Mouse (Mus musculus): ENCODE measurements around the gene Hsdl2. TPM values are rescaled to one million over a fixed set of nuclear protein-coding genes. Genes with fewer than 3 reads are reported as not detected.
A peak's percentile ranks its signal among the peaks of the same experiment; 100 is the strongest.
"Not testable (repeated sequence)": the region's sequence is repeated elsewhere in the genome, so short reads cannot be mapped to it uniquely, and the experiment has no call there.

The Hsdl2 gene
- total RNA-seq, 2 experiments from 2014 or later: 48.3 to 51.6 TPM

DNA sequence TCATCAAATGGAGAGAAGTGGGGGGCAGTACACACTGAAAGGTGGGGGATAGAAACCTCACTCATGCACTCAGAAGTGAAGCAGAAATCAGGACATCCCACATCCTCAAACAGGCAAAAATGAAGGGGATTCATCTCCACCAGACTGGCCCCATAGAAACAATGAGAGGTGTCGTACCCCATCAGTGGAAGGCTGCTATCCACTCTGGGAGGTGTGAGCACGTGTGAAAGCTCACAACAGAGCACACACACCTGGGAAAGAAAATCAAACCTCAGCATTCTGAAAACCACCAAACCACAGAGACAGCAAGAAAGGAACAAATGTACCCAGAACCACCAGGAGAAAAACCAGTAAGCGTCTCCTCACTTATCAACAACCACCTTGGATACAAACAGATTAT, 17.2 kb upstream of the Hsdl2 start:
- no peak for DNase-seq

GRCm38 (mm10) chr4:59565571-59566188, 15.7 kb upstream of the Hsdl2 start:
- DNase-seq: no peak

DNA sequence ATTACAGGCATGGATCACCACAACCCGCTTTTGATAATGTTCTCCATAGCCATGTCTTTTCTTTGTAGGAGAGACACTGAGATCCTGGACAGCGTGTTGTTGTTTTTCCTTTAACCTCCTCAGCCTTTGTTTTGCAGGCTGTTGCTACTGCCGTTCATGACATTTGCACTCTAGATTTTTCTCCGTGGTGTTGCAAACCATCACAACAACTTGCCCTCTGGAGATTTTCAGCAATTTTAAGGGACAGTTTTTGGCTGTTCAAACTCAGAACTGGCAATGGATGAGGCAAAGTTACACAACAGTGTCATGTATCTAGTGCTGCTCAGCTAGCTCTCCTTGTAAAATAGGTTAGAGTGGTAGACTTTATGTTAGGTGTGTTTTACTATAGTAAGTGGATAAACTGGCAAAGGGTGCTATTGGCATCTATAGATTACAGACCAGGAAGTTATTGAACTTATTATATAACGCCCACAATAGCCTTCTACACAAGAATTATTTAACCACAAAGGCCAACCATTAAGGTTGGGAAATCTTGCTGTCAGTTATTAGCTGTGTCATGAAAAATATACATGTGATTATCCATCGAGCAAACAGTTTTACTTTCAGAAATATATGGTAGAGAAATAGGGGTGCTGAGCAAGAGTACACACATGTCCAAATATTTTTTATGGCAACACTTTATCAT, 13.6 kb upstream of the Hsdl2 start:
- DNase-seq: no peak

GRCm38 (mm10) chr4:59569538-59569937, 11.8 kb upstream of the Hsdl2 start:
- peak; percentile 62 for DNase-seq

- DNase-seq: not testable (repeated sequence)
Measured at GRCm38 (mm10) chr4:59570519-59570918, 10.8 kb upstream of the Hsdl2 start.

- DNase-seq: no peak
Measured at GRCm38 (mm10) chr4:59572521-59573118, 8.7 kb upstream of the Hsdl2 start.

DNA sequence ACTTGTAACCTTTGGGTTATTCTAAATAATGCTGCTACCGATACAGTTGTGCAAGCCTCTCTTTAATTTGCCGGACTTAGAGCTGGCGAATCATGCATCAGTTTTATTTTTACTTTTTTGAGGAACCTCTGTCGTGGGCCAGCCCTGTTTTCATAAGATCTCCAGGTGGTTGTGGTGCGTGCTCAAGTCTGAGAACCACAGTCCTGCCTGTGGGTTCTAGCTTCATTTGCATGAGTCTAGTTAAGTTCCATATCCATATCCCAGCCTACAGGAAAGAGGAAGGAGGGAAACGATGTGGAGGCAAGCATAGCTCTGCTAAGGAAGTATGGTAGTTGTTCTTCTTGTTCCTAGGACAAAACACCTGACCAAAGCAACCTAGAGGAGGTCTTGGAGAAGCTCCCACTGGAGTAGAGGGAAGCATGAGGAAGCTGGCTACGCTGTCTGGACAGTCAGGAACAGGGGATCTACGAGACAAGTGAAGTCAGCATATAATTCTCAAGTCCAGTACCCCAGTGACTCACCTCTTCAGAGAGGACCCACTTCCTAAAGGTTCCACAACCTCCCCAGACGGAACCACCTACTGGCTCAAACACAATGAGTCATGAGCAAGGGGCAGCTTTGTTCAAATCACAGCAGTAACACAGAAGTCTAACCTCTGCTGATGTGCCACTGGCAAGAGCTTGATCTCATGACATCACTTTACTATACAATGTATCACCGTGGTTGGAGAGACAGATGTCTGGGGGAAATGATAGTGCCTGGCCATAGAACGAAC, 6.0 kb upstream of the Hsdl2 start:
- no peak for DNase-seq

- DNase-seq: no peak
Measured at GRCm38 (mm10) chr4:59580495-59581281, 675 bp upstream of the Hsdl2 start.

DNA sequence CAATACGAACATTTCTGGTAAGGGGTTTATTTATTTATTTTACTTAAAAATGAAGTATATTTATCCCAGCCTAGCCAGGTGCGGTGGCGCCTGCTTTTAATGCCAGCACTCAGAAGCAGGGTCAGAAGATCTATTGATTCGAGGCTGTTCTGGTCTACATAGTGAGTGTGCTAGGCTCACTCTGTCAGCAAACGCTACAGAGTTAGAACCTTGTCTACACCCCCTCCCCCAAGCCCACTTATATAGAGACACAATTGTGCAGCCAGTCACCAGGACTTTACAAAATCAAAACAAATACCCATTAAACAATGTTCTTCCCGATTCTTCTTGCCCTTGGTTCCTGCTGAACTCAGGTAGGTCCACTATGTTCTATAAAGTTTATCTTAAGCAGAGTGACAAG, 823 bp downstream of the Hsdl2 start:
- no peak for DNase-seq

DNA sequence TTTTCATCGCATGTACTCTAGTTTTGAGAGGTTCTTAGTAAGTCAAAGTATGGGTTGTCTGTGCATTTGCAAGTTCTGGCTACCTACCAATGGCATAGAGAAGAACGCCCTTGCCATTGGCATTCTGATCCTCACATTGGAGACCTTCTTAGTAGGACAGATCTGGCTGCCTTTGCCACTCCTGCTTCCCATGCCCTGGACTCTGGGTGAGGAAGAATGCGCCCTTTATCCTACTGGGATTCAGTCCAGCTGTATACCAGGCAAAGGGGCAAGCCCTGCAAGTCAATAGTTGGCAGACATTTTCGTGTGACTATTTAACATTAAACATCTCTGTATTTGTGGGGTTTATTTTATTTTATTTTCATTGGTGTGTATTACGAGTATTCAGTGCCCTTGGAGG, 3.7 kb downstream of the Hsdl2 start:
- no peak for DNase-seq

- DNase-seq: no peak
Measured at GRCm38 (mm10) chr4:59587215-59587871, 6.0 kb downstream of the Hsdl2 start.

- DNase-seq: no peak
Measured at GRCm38 (mm10) chr4:59587872-59588226, 6.5 kb downstream of the Hsdl2 start.

DNA sequence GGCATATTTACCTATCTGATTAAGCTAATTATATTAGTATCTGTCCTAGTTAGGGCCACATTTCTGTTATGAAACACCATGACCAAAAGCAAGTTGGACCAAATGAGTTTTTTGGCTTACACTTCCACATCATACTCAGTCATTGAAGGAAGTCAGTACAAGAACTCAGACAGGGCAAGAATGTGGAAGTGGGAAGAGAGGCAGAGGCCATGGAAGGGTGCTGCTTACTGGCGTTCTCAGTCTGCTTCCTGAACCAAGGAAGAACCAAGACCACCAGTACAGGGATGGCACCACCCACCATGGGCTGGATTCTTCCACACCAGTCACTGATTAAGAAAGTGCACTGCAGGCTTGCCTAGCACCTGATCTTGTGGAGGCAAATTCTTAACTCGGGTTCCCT, 13.3 kb downstream of the Hsdl2 start:
- no peak for DNase-seq

GRCm38 (mm10) chr4:59596556-59596955, 15.2 kb downstream of the Hsdl2 start:
- DNase-seq: no peak

GRCm38 (mm10) chr4:59602704-59603103, 21.3 kb downstream of the Hsdl2 start:
- DNase-seq: no peak

DNA sequence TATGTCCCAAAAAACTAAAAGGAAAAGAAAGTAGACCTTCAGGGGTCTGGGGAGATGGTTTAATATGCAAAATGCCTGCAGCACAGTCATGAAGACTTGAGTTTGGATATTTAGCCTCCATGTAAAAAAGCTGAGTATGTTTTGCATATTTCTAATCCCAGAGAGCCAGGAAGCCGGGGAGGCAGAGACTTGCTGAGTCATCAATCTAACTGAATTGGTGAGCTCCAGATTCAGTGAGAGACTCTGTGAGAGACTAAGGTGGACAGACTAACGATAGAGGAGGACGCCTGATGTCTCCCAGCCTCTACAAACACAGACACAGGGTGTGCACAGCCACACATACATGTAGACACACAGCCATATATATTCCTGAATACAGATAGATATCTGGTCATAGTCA, 23.5 kb downstream of the Hsdl2 start:
- no peak for DNase-seq

DNA sequence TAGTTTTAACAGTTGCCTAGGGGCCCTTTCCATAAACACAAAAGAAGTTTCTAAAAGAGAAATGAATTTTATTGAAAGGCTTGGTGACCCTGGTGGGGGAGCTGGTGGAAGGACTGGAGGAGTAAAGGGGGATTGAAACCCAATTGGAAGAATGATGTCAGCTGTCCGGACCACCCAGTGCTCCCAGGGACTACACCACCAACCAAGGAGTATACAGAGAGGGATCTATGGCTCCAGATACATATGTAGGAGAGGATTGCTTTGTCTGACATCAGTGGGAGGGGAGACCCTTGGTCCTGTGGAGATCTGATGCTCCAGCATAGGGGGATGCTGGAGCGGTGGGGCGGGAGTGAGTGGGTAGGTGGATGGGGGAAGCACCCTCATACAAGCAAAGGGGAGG, 24.1 kb downstream of the Hsdl2 start:
- DNase-seq: no peak

DNA sequence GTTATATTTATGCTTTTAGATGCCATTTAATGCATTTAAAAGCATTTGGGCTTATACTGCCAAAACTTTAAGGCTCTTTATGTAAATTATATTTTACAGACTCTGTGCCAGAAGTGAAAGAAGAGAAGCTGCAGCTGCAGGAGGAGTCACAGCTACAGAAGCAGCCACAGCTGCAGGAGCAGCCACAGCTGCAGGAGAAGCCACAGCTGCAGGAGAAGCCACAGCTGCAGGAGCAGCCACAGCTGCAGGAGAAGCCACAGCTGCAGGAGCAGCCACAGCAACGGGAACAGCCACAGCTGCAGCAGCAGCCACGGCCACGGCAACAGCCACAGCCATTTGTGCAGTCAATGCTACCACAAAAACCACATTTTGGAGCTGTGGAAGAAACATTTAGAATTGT, 29.0 kb downstream of the Hsdl2 start:
- no peak for DNase-seq

GRCm38 (mm10) chr4:59614986-59615385, 33.6 kb downstream of the Hsdl2 start:
- no peak for DNase-seq

DNA sequence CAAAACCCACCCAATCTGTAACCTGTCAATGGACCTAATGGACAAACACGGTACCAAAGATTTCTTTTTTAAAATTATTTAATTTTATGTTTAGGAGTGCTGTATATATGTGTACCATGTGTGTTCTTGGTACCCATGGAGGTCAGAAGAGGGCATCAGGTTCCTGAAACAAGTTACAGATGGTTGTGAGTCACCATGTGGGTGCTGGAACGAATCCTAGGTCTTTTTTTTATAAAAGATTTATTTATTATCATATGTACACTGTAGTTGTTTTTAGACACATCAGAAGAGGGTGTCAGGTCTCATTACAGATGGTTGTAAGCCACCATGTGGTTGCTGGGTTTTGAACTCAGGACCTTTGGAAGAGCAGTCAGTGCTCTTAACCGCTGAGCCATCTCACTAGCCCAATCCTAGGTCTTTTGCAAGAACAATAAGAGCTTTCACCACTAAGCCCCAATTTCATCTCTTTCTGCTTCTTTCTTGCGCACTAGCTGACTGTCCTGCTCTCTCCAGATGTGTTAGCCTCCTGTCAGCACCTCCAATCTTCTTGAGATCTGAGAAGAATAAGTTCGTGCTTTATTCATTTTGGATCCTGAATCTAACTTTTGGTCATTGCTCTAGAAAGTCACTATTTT, 38.4 kb downstream of the Hsdl2 start:
- DNase-seq: no peak

DNA sequence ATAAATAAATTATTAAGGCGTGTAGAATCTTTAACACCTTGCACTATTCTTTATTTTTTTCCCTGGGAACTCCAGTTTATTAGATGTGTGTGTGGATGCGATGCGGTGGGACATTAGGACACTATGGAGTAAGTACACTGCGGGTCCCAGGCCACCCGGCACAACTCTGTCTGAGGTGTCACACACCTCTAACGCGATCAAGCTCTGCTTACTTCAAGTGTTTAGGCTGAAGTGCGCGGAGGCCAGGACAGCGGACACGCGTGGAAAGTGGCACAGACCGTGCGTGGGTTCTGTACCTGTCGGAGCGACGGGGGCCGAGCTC, 44.3 kb downstream of the Hsdl2 start:
- DNase-seq: no peak

Data from gastrocnemius, postnatal 10 days (tissue).